Mouse (Mus musculus) thymus, postnatal 0 days (tissue): ENCODE data around the gene Unc93a. TPM values are rescaled to one million over a fixed set of nuclear protein-coding genes. Genes with fewer than 3 reads are reported as not detected.
"Not testable (repeated sequence)": the region's sequence is repeated elsewhere in the genome, so short reads cannot be mapped to it uniquely, and the experiment has no call there.

ENCODE experiments used
- DNase-seq: peaks from one replicate; pipeline ENCODE4 v3.0.0-alpha.2; 2015; ENCODE audit warnings: low spot score
- polyA plus RNA-seq: library from polyadenylated mRNA; unstranded; fragments of >200 nt; fragmentation: Nextera tagmentation; extraction: Ambion mirVana; gene quantifications from 2 replicates; pipeline ENCODE4 v1.2.1, GENCODE M21; 2015

Gene Unc93a
- 0.40 and 0.49 TPM in 2 replicates for polyA plus RNA-seq

- not testable (repeated sequence) for DNase-seq
These were observed at the start of gene Unc93a for GRCm38 (mm10) chr17:13131710-13132109. TSS of gene Unc93a (minus strand) at chr17:13131810.

- peak; percentile 2 for DNase-seq
These were observed 48.9 kb upstream of the Unc93a start for GRCm38 (mm10) chr17:13180491-13180890.

GRCm38 (mm10) chr17:13179021-13179420 is 47.4 kb upstream of the Unc93a start:
- DNase-seq, result not testable (repeated sequence)

GRCm38 (mm10) chr17:13177796-13178195 is 46.2 kb upstream of the Unc93a start:
- not testable (repeated sequence) for DNase-seq

GRCm38 (mm10) chr17:13175609-13176008 is 44.0 kb upstream of the Unc93a start:
- not testable (repeated sequence) for DNase-seq

- DNase-seq, result not testable (repeated sequence)
These were observed 42.4 kb upstream of the Unc93a start for GRCm38 (mm10) chr17:13174029-13174428.

- DNase-seq, result not testable (repeated sequence)
These were observed 42.0 kb upstream of the Unc93a start for GRCm38 (mm10) chr17:13173578-13173977.

- DNase-seq, result not testable (repeated sequence)
These were observed 14.5 kb upstream of the Unc93a start for GRCm38 (mm10) chr17:13146128-13146527.

- not testable (repeated sequence) for DNase-seq
These were observed 13.1 kb upstream of the Unc93a start for GRCm38 (mm10) chr17:13144580-13145215.

- DNase-seq, result not testable (repeated sequence)
These were observed 11.1 kb upstream of the Unc93a start for GRCm38 (mm10) chr17:13142665-13143064.

- not testable (repeated sequence) for DNase-seq
These were observed 3.7 kb upstream of the Unc93a start for GRCm38 (mm10) chr17:13135356-13135755.

GRCm38 (mm10) chr17:13132352-13132751 is 742 bp upstream of the Unc93a start:
- DNase-seq, result not testable (repeated sequence)

GRCm38 (mm10) chr17:13129737-13130465 is 1.7 kb downstream of the Unc93a start:
- not testable (repeated sequence) for DNase-seq

GRCm38 (mm10) chr17:13129324-13129723 is 2.3 kb downstream of the Unc93a start:
- not testable (repeated sequence) for DNase-seq

- not testable (repeated sequence) for DNase-seq
These were observed 7.4 kb downstream of the Unc93a start for GRCm38 (mm10) chr17:13124241-13124640.

GRCm38 (mm10) chr17:13123308-13124038 is 8.1 kb downstream of the Unc93a start:
- not testable (repeated sequence) for DNase-seq

GRCm38 (mm10) chr17:13112504-13113291 is 18.9 kb downstream of the Unc93a start:
- not testable (repeated sequence) for DNase-seq

GRCm38 (mm10) chr17:13106563-13106962 is 25.0 kb downstream of the Unc93a start:
- not testable (repeated sequence) for DNase-seq

- not testable (repeated sequence) for DNase-seq
These were observed 38.6 kb downstream of the Unc93a start for GRCm38 (mm10) chr17:13092960-13093359.

GRCm38 (mm10) chr17:13092100-13092764 is 39.4 kb downstream of the Unc93a start:
- not testable (repeated sequence) for DNase-seq
